Mouse (Mus musculus) gastrocnemius, postnatal 14 days (tissue): ENCODE data around the gene Timm10. TPM values are rescaled to one million over a fixed set of nuclear protein-coding genes. Genes with fewer than 3 reads are reported as not detected.

ENCODE experiments used
- DNase-seq: peaks from one replicate; pipeline ENCODE4 v3.0.0; 2021; ENCODE audit warnings: mixed read lengths
- intact Hi-C: fragments of 180-260 bp; cut with DNase I; formaldehyde crosslinking; loops from one replicate; pipeline ENCODE4 v1.15.1; 2025; ENCODE audit warnings: low total_unique reads
- total RNA-seq, 2 experiments: library from RNA; stranded (reverse); gene quantifications; 2 replicates each; pipeline ENCODE4 v1.2.3; 2021

Gene Timm10
- total RNA-seq, 2 experiments from 2014 or later = 45.7 to 46.0 TPM

- peak; percentile 83 for DNase-seq
- intact Hi-C loops = no loop called here
Observed at GRCm38 (mm10) chr2:84810886-84811577, 15.8 kb upstream of the Timm10 start.

GRCm38 (mm10) chr2:84811880-84812279 lies 14.9 kb upstream of the Timm10 start:
- intact Hi-C loops = no loop called here
- no peak for DNase-seq

GRCm38 (mm10) chr2:84812676-84813075 lies 14.1 kb upstream of the Timm10 start:
- intact Hi-C loops = no loop called here
- DNase-seq = no peak

- intact Hi-C loops = no loop called here
- DNase-seq = no peak
Observed at GRCm38 (mm10) chr2:84819861-84820260, 6.9 kb upstream of the Timm10 start.

GRCm38 (mm10) chr2:84822552-84822951 lies 4.2 kb upstream of the Timm10 start, which contains the start of gene Smtnl1:
Smtnl1 (minus strand) TSS chr2:84822652.
- intact Hi-C loops = no loop called here
- no peak for DNase-seq

DNA sequence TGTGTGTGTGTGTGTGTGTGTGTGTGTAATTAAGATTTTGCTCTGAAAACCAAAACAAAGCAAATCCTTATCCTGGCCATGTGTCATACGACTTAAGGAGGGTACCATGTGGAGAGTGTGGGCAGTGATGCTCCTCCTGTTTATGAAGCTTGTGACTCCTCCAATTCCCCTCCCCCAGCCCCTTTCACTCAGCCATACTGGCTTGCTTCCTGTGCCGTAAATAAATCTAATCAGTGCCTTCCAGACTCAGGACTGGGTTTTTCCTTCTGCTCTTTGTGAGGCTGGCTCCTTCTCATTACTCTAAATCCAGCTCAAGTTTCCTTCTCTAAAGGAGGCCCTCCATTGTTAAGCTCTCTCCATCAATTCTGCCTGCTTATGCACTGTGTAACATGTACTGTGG lies 3.6 kb upstream of the Timm10 start:
- DNase-seq = no peak
- intact Hi-C loops = no loop called here

DNA sequence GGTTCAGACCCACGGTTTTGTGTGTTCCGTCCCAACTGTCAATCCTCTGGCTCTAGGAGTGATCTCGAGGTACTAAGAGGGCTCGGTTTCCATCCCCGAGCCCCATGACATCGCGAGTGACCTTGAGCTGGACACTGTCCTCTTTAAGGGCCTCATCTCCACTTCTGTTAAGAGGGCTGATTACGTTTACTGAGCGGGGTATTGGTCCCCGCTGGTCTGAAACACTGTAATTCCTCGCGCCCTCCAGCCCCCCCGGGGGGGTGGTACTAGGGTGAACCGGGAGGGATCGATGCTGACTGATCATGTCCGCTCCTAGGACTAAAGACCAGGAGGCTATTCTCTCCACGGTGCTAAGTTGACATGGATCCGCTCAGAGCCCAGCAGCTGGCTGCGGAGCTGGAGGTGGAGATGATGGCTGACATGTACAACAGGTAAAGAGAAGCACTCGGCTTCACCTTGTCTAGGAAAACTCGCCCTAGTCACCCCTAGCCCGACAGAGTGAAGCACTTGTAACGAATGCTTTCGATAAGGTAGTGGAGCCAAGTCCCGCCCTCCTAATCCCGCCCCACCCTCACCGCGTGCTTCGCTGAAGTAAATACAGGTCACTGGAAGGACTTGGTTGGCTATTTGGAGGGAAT lies 605 bp downstream of the Timm10 start:
- DNase-seq = no peak
- intact Hi-C loops = no loop called here

DNA sequence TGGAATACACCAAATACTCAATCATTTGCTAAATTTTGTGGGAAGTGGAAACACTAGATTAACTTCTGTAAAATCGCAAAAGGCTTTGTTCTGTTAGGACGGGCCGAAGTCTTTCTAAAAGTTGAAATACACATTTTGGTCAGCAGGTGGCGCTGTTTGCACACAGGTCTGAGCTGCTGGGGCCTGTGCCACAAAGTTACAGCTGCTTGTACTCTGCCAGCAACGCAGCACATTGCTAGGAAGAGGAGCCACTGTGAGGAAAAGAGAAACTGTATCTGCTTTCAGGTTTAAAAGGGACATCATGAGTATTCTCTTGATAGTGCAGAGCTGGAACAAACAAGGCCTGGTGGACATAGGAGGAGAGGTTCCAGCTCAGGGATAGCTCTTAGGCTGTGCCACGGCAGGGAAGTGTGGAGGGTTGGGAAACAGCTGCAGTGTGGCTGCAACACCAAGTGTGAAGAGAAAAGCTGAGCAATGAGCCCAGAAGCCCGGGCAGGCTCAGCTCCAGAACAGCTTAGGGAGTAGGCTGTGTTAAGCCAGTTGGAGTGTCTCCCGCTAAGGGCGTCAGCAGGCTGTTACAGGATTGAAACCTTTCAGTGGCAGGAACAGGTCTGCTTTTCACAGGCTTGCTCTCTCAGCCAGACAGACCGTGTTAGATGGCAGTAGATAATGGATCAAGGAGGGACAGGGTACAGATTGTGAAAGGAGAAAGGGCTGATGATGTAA lies 5.0 kb downstream of the Timm10 start:
- intact Hi-C loops = loop anchor here (5.0 kb wide), 2 partner anchors 35 to 55 kb away; partner anchors contain the start of gene Rtn4rl2
- peak; percentile 90 for DNase-seq

DNA sequence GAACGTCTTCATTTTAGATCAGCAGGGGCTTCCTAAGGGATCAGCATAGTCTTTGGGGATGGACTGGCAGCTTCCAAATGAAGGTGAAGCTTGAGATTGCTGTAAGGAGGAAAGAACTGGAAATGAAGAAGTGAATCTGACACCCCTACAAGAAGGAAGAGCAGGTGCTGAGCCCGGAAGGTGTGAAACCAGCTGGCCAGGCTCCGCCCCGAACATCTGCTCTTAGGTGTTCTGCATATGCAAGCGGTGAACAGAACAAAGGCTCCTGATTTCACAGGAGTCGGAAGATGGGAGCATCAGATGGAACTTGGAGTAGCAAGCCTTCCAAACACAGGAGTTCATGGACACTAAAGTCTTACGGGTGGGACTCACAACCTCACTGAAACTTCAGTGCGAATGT lies 10.3 kb downstream of the Timm10 start:
- intact Hi-C loops = no loop called here
- no peak for DNase-seq

- no peak for DNase-seq
- intact Hi-C loops = no loop called here
Observed at GRCm38 (mm10) chr2:84837817-84838592, 11.2 kb downstream of the Timm10 start.

GRCm38 (mm10) chr2:84838593-84838949 lies 11.8 kb downstream of the Timm10 start, which contains the start of gene Slc43a1:
Slc43a1 (plus strand) TSS chr2:84838850.
- intact Hi-C loops = no loop called here
- DNase-seq = no peak

DNA sequence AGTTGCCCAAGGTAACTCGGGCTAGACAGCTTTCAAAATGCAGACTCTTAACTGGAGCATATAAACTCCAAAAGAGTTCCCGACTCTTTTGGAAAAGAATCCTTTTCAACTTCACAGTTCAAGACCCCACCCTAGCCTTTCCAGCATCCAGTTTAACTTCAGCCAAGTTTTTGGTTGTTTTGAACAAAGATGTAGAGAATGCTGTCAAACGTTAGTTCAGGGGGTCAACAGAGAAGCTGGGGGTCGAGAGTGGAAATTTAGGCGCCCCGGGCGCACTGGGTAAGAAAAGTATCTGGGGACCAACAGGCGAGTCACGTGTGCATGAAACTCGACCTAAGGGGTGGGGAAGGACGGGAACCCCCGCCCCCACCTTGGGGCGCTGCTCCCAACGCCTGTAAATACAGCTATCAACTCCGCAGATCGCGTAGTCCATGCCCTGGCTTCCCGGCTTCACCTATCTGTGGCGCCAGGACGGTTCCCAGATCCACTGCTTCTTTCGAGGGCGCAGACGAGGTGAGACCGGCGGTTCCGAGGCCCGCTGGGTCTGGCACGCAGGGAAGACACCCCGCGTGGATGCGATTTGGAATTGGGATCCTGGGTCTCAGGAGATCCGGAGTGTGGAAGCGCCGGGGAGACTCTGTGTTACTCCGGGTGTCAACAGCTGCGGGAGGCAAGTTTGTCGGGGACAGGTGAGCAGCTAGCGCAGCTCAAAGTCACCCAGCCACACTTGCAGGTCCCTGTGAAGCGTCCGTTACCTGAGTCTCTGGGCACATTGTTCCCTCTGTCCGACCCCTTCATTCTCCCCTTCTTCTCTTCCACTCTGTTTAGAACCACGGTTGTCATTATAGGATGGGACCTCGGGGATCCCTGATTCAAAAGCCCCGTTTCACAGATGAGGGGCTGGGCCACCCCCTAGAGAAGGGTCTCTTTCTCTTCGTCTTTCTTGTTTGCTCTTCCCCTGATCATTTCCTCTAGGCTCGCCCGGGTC lies 12.5 kb downstream of the Timm10 start:
- DNase-seq = peak; percentile 67
- intact Hi-C loops = no loop called here

GRCm38 (mm10) chr2:84840016-84840747 lies 13.4 kb downstream of the Timm10 start:
- peak; percentile 83 for DNase-seq
- intact Hi-C loops = no loop called here

GRCm38 (mm10) chr2:84840748-84841563 lies 14.2 kb downstream of the Timm10 start:
- intact Hi-C loops = no loop called here
- no peak for DNase-seq

- intact Hi-C loops = no loop called here
Observed at GRCm38 (mm10) chr2:84841905-84842304, 15.1 kb downstream of the Timm10 start.

DNA sequence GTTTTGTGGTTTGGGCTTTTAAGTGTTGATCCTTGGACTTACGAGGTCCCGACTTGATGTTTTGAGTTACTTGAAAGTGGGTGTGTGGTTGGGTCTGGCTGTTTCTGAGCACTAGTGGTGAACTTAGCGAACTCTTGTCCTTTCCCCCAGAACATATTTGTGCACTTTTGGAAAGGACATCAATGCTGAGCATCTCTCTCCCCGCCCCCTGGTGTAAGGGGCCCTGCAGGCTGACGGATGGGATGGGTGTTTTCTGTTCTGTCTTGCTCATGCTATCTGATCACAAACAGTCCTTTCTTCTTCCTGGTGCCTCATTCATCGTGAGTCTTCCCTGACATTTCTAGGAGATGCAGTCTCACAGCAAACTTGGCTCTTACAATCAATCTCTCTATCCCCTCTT lies 16.9 kb downstream of the Timm10 start:
- intact Hi-C loops = no loop called here
- DNase-seq = no peak

More at GRCm38 (mm10) chr2:84841905-84842304, 15.1 kb downstream of the Timm10 start:
- no peak for DNase-seq

DNA sequence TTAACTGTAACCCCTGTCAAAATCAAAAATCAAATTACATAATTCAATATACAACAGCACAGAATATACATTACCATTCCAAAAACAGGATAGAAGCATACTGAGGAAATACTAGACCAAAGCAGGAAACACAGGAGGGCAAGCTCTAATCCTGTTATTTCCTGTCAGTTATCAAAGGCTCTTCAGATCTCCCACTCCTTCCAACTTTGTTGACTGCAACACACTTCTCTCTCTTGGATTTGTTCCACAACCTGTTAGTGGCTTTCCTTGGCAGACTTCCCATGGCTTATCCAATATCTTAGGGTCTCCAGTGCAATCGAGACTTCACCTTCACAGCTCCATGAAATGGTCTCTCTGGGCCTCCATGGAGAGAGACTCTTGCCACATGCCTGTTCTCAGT lies 18.4 kb downstream of the Timm10 start:
- intact Hi-C loops = no loop called here

More for the DNA sequence above, 18.4 kb downstream of the Timm10 start:
- DNase-seq = no peak
